Mouse (Mus musculus) kidney, embryonic 14.5 days (tissue): ENCODE measurements around the gene Pcbp4. TPM values are rescaled to one million over a fixed set of nuclear protein-coding genes. Genes with fewer than 3 reads are reported as not detected.

Experiments
- ATAC-seq: fragments of 200-750 bp; cut with Nextera tagmentation; 2 replicates; pipeline ENCODE4 v1.8.0; 2017; ENCODE audit warnings: moderate number of reproducible peaks, mild to moderate bottlenecking, moderate TSS enrichment, moderate library complexity; ENCODE audit not compliant: low FRiP score, low TSS enrichment
- H3K27ac ChIP-seq: fragments of 300-500 bp; sonication (generic); 2 replicates; pipeline ENCODE4 v1.5.1; 2014; ENCODE audit warnings: low read depth, mild to moderate bottlenecking, low read length, moderate library complexity, mixed read lengths
- H3K27me3 ChIP-seq: fragments of 300-500 bp; sonication (generic); 2 replicates; pipeline ENCODE4 v1.6.1; 2014; ENCODE audit warnings: mild to moderate bottlenecking, low read length; ENCODE audit not compliant: control insufficient read depth, insufficient read depth
- H3K36me3 ChIP-seq: fragments of 300-500 bp; sonication (generic); 2 replicates; pipeline ENCODE4 v1.6.1; 2014; ENCODE audit warnings: low read length, mixed read lengths; ENCODE audit not compliant: control insufficient read depth, insufficient read depth
- H3K4me1 ChIP-seq: fragments of 300-500 bp; sonication (generic); 2 replicates; pipeline ENCODE4 v1.6.1; 2014; ENCODE audit warnings: low read length, mixed read lengths; ENCODE audit not compliant: control insufficient read depth, insufficient read depth
- H3K4me2 ChIP-seq: fragments of 300-500 bp; sonication (generic); replicated peaks from 2 replicates; pipeline ENCODE4 v1.6.1; 2014; ENCODE audit warnings: low read depth, mild to moderate bottlenecking, low read length
- H3K4me3 ChIP-seq: fragments of 300-500 bp; sonication (generic); 2 replicates; pipeline ENCODE4 v1.5.1; 2014; ENCODE audit warnings: mild to moderate bottlenecking, low read length
- H3K9ac ChIP-seq: fragments of 300-500 bp; sonication (generic); 2 replicates; pipeline ENCODE4 v1.6.1; 2014; ENCODE audit warnings: low read depth, mild to moderate bottlenecking, low read length, moderate library complexity
- H3K9me3 ChIP-seq: fragments of 300-500 bp; sonication (generic); 2 replicates; pipeline ENCODE4 v1.6.1; 2016; ENCODE audit warnings: low read length; ENCODE audit not compliant: control insufficient read depth
- WGBS: fragments of 180-500 bp; shearing (Covaris S2); extraction: QIAGEN DNeasy Blood & Tissue Kit; methylation state at CpG from one replicate; pipeline ENCODE4 v1.1.7; 2014; 5-methylcytosine and 5-hydroxymethylcytosine counted together
- polyA plus RNA-seq: library from polyadenylated mRNA; unstranded; fragments of >200 nt; fragmentation: Nextera tagmentation; extraction: Ambion mirVana; gene quantifications from 2 replicates; pipeline ENCODE4 v1.2.1, GENCODE M21; 2014

Pcbp4 gene
- 129 and 147 TPM in 2 replicates for polyA plus RNA-seq

GRCm38 (mm10) chr9:106453271-106454070 lies at the start of gene Pcbp4:
Pcbp4 (plus strand) TSS chr9:106453291.
- Histone ChIP-seq H3K36me3 (0 out of 2 replicates have a peak, but pooled peaks cover 5% of the 10 kb centered on the region), H3K27ac (peak within 1 kb of the TSS; percentile 97), H3K4me1 (peaks cover 74% of the 10 kb centered on the region), H3K9me3 (no peaks in the 10 kb centered on the region), H3K27me3 (no peaks in the 10 kb centered on the region), H3K4me2 (peak within 1 kb of the TSS; percentile 96), H3K9ac (peak within 1 kb of the TSS; percentile 82), H3K4me3 (peak within 1 kb of the TSS; percentile 82)
- ATAC-seq: peak; percentile 60
- WGBS: under 1% methylated on average over 41 of the region's 74 CpGs

DNA sequence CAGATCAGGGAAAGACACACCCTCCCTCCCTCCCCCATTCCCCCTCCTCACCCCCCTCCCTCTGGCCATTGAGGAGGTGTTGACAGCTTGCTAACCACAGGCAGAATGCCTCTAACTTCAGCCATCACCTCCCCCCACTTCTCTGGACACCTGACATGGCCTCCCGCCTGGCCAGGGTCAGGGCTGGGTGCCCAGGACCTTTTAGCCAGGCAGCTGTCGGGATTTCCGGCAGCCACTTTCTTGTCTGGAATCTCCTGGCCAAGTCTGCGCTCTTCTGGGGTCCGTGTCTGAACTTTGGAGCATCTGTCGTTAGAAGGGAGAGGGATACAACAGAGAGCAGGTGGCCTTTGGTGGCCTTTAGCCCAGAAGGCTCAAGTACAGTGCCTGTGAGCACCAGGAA lies 47.8 kb upstream of the Pcbp4 start:
- Histone ChIP-seq H3K27me3 (no peaks in the 10 kb centered on the region), H3K36me3 (no peaks in the 10 kb centered on the region), H3K4me2 (no peak overlapping the region), H3K27ac (no peak overlapping the region), H3K9ac (no peak overlapping the region), H3K4me3 (no peak overlapping the region), H3K9me3 (no peaks in the 10 kb centered on the region), H3K4me1 (peaks cover 19% of the 10 kb centered on the region; the same call in 1 of the 2 replicates)
- WGBS: 14% methylated on average over 6 of the region's 6 CpGs
- ATAC-seq: peak; percentile 47; the same call in 1 of the 2 replicates

DNA sequence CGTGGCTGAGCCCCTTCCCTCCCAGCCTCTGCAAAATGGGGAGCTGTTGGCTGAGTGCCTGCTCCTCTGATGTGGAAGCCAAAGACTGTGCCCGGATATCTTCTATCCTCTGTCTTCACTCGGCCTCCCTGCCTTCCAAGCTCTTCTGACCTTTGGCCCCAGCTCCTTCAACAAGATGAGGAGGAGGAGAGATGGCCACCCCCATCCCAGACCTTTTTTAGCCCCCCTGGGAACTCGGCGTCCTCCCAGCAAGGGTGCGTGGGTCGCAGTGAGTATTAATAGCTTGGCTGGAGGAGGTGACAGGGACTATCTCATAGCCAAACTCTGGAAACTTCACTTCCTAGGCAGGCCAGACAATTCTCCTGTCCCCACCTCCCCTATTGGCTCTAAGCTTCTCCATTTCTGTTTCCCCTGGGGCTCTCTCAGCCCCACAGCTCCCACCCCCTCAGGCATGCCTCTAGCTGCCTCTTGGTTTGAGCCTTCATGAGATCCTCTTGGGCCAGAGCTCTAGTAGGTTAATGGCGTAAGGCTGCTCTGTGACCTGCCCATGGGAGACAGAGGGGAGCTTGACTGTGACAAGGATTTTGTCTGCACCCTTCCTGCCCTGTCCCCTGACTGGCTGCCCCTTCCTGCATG lies 46.5 kb upstream of the Pcbp4 start:
- H3K36me3 ChIP-seq: no peaks in the 10 kb centered on the region
- peaks cover 19% of the 10 kb centered on the region; the same call in 1 of the 2 replicates for H3K4me1 ChIP-seq
- no peaks in the 10 kb centered on the region for H3K27me3 ChIP-seq
- WGBS: 32% methylated on average over 8 of the region's 8 CpGs
- H3K9ac ChIP-seq: no peak overlapping the region
- H3K27ac ChIP-seq: no peak overlapping the region; the same call in 1 of the 2 replicates
- ATAC-seq: peak; percentile 7; the same call in 1 of the 2 replicates
- no peak overlapping the region for H3K4me3 ChIP-seq
- H3K4me2 ChIP-seq: no peak overlapping the region
- no peaks in the 10 kb centered on the region for H3K9me3 ChIP-seq

DNA sequence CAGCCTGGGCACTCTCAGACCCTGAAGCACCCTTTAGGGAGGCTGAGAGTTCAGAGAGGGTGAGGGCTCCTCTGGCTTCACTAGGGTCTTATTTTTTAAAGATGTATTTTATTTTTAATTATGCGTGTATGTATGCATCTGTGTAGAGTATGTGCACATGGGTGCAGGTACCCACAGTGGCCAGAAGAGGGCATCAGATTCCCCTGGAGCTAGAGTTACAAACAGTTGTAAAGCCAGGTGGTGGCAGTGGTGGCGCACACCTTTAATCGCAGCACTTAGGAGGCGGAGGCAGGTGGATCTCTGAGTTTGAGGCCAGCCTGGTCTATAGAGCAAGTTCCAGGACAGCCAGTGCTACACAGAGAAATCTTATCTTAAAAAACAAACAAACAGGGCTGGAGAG lies 44.0 kb upstream of the Pcbp4 start:
- H3K27me3 ChIP-seq: no peaks in the 10 kb centered on the region
- over 99% methylated on average over 4 of the region's 4 CpGs for WGBS
- no peak overlapping the region for H3K27ac ChIP-seq
- peaks cover 25% of the 10 kb centered on the region; the same call in 1 of the 2 replicates for H3K4me1 ChIP-seq
- no peak overlapping the region for H3K4me2 ChIP-seq
- H3K9me3 ChIP-seq: no peaks in the 10 kb centered on the region
- H3K9ac ChIP-seq: no peak overlapping the region
- ATAC-seq: no peak
- no peak overlapping the region for H3K4me3 ChIP-seq
- H3K36me3 ChIP-seq: no peaks in the 10 kb centered on the region

- 63% methylated on average over 2 of the region's 2 CpGs for WGBS
Observed at GRCm38 (mm10) chr9:106410086-106410650, 42.9 kb upstream of the Pcbp4 start.

GRCm38 (mm10) chr9:106411091-106411594 lies 41.9 kb upstream of the Pcbp4 start:
- H3K4me1 ChIP-seq: peaks cover 16% of the 10 kb centered on the region; the same call in 1 of the 2 replicates
- 69% methylated on average over 9 of the region's 9 CpGs for WGBS
- no peak overlapping the region for H3K9ac ChIP-seq
- H3K4me2 ChIP-seq: no peak overlapping the region
- no peaks in the 10 kb centered on the region for H3K9me3 ChIP-seq
- no peaks in the 10 kb centered on the region for H3K36me3 ChIP-seq
- ATAC-seq: no peak
- no peak overlapping the region for H3K4me3 ChIP-seq
- no peak overlapping the region for H3K27ac ChIP-seq
- H3K27me3 ChIP-seq: no peaks in the 10 kb centered on the region

More at GRCm38 (mm10) chr9:106410086-106410650, 42.9 kb upstream of the Pcbp4 start:
- ATAC-seq: no peak
- H3K36me3 ChIP-seq: no peaks in the 10 kb centered on the region
- H3K4me1 ChIP-seq: peaks cover 18% of the 10 kb centered on the region; the same call in 1 of the 2 replicates
- H3K9ac ChIP-seq: no peak overlapping the region
- H3K4me3 ChIP-seq: no peak overlapping the region
- no peak overlapping the region for H3K4me2 ChIP-seq
- H3K9me3 ChIP-seq: no peaks in the 10 kb centered on the region
- H3K27me3 ChIP-seq: no peaks in the 10 kb centered on the region
- no peak overlapping the region for H3K27ac ChIP-seq

- Histone ChIP-seq H3K27me3 (no peaks in the 10 kb centered on the region), H3K27ac (no peak overlapping the region), H3K4me2 (no peak overlapping the region), H3K9me3 (no peaks in the 10 kb centered on the region), H3K36me3 (no peaks in the 10 kb centered on the region), H3K4me3 (no peak overlapping the region), H3K4me1 (0 out of 2 replicates have a peak, but pooled peaks cover 10% of the 10 kb centered on the region), H3K9ac (no peak overlapping the region)
- WGBS: 38% methylated on average over 6 of the region's 6 CpGs
- ATAC-seq: no peak
Observed at GRCm38 (mm10) chr9:106411729-106412128, 41.4 kb upstream of the Pcbp4 start.

- Histone ChIP-seq H3K9me3 (no peaks in the 10 kb centered on the region), H3K27ac (no peak overlapping the region), H3K27me3 (no peaks in the 10 kb centered on the region), H3K4me1 (0 out of 2 replicates have a peak, but pooled peaks cover 6% of the 10 kb centered on the region), H3K4me3 (no peak overlapping the region), H3K9ac (no peak overlapping the region), H3K4me2 (no peak overlapping the region), H3K36me3 (no peaks in the 10 kb centered on the region)
- ATAC-seq: no peak
- WGBS: 56% methylated on average over 3 of the region's 3 CpGs
Observed at GRCm38 (mm10) chr9:106412210-106412609, 40.9 kb upstream of the Pcbp4 start.
